Mouse (Mus musculus): ENCODE data around the gene Exoc3l4.

Exoc3l4 gene

GRCm38 (mm10) chr12:111416921-111417779 lies at the start of gene Exoc3l4:
Gene Exoc3l4 (plus strand): TSS chr12:111417017.
- in situ Hi-C loops (cut with MboI, MseI), result no loop called here

GRCm38 (mm10) chr12:111367065-111367464 lies 49.8 kb upstream of the Exoc3l4 start:
- in situ Hi-C loops (cut with MboI, MseI), result no loop called here

- in situ Hi-C loops (cut with MboI, MseI), result no loop called here
These were observed 46.6 kb upstream of the Exoc3l4 start for GRCm38 (mm10) chr12:111370249-111370648.

- in situ Hi-C loops (cut with MboI, MseI), result no loop called here
These were observed 44.9 kb upstream of the Exoc3l4 start for GRCm38 (mm10) chr12:111371905-111372304.

GRCm38 (mm10) chr12:111373411-111373810 lies 43.4 kb upstream of the Exoc3l4 start:
- in situ Hi-C loops (cut with MboI, MseI), result no loop called here

GRCm38 (mm10) chr12:111374727-111375126 lies 42.1 kb upstream of the Exoc3l4 start:
- in situ Hi-C loops (cut with MboI, MseI), result no loop called here

- in situ Hi-C loops (cut with MboI, MseI), result no loop called here
These were observed 41.3 kb upstream of the Exoc3l4 start for GRCm38 (mm10) chr12:111375559-111375958.

GRCm38 (mm10) chr12:111376053-111376452 lies 40.8 kb upstream of the Exoc3l4 start:
- in situ Hi-C loops (cut with MboI, MseI), result no loop called here

- in situ Hi-C loops (cut with MboI, MseI), result no loop called here
These were observed 39.9 kb upstream of the Exoc3l4 start for GRCm38 (mm10) chr12:111376826-111377331.

- in situ Hi-C loops (cut with MboI, MseI), result no loop called here
These were observed 39.3 kb upstream of the Exoc3l4 start, which contains the start of gene Cdc42bpb for GRCm38 (mm10) chr12:111377376-111377973. Gene Cdc42bpb (minus strand): TSS chr12:111377718.

GRCm38 (mm10) chr12:111377986-111378490 lies 38.8 kb upstream of the Exoc3l4 start:
- in situ Hi-C loops (cut with MboI, MseI), result no loop called here

GRCm38 (mm10) chr12:111378812-111379211 lies 38.0 kb upstream of the Exoc3l4 start:
- in situ Hi-C loops (cut with MboI, MseI), result no loop called here

GRCm38 (mm10) chr12:111385883-111386641 lies 30.8 kb upstream of the Exoc3l4 start:
- in situ Hi-C loops (cut with MboI, MseI), result no loop called here

- in situ Hi-C loops (cut with MboI, MseI), result no loop called here
These were observed 30.1 kb upstream of the Exoc3l4 start for GRCm38 (mm10) chr12:111386642-111387120.

GRCm38 (mm10) chr12:111387146-111387545 lies 29.7 kb upstream of the Exoc3l4 start:
- in situ Hi-C loops (cut with MboI, MseI), result no loop called here

- in situ Hi-C loops (cut with MboI, MseI), result no loop called here
These were observed 22.8 kb upstream of the Exoc3l4 start for GRCm38 (mm10) chr12:111394008-111394407.

GRCm38 (mm10) chr12:111396997-111397396 lies 19.8 kb upstream of the Exoc3l4 start:
- in situ Hi-C loops (cut with MboI, MseI), result no loop called here

GRCm38 (mm10) chr12:111401454-111402184 lies 15.2 kb upstream of the Exoc3l4 start:
- in situ Hi-C loops (cut with MboI, MseI), result no loop called here

- in situ Hi-C loops (cut with MboI, MseI), result no loop called here
These were observed 11.9 kb upstream of the Exoc3l4 start for GRCm38 (mm10) chr12:111404880-111405279.

- in situ Hi-C loops (cut with MboI, MseI), result no loop called here
These were observed 10.2 kb upstream of the Exoc3l4 start, which contains the start of gene Lbhd2 for GRCm38 (mm10) chr12:111406622-111407021. Gene Lbhd2 (plus strand): TSS chr12:111406809.

GRCm38 (mm10) chr12:111409583-111409982 lies 7.2 kb upstream of the Exoc3l4 start:
- in situ Hi-C loops (cut with MboI, MseI), result no loop called here

All from regulatory T cell (primary cell).